Mouse (Mus musculus): ENCODE measurements around the gene Traf7.

Gene Traf7

DNA sequence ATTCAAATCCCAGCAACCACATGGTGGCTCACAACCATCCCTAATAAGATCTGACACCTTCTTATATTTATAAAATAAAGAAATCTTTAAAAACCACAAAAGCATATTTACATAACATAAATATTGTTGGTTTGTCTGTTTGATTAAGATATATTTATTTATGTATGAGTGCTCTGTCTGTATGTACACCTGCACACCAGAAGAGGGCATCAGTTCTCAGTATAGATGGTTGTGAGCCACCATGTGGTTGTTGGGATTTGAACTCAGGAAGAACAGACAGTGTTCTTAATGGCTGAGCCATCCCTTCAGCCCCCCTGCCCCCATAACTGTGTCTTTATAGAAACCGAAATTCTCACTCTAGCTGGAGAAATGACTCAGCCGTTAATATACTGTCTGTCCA is 17.5 kb upstream of the Traf7 start:
- no peak for DNase-seq (ENCODE audit: low spot score)

DNA sequence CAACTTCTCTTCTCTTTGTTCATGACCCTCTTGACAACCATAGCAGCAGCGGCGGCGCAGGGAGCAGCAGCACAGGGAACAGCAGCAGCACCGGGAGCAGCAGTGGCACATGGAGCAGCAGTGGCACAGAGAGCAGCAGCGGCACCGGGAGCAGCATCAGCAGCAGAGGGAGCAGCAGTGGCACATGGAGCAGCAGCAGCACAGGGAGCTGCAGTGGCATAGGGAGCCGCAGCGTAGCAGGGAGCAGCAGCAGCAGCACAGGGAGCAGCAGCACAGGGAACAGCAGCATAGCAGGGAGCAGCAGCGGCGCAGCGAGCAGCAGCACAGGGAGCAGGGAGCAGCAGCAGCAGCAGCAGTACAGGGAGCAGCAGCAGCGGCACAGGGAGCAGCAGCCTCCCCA is 16.9 kb upstream of the Traf7 start:
- DNase-seq (ENCODE audit: low spot score) = peak; percentile 23

DNA sequence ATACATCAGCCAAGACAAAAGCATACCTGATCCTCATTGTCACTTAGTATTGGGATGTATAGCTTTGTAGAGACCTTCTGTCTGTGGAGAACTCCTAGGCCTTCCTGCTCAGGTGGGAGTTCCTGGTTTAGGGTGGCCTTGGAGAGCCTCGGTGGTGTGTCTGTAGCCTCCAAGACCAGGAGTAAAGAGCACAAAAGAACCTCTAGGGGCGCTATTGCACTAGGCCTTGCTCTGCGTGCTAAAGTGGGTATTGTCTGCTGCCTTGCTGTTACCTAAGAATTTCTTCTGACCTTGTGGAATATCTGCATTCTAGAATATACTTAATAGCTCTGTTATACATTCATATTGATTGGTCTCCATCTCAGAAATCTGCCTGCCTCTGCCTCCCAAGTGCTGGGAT is 12.6 kb upstream of the Traf7 start:
- peak; percentile 87 for DNase-seq (ENCODE audit: low spot score)

DNA sequence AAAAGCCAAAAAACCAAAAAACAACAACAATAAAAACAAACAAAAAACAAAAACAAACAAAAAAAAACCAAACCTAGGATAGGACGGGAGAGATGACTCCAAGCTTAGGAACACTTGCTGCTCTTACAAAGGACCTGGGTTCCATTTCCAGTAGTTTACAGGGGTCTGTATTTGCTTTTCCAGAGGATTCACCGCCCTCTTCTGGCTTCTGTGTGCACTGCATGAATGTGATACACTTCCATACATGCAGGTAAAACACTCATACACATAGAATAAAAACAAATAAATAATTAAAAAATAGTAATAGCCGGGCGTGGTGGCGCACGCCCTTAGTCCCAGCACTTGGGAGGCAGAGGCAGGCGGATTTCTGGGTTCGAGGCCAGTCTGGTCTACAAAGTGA is 11.2 kb upstream of the Traf7 start:
- peak; percentile 75 for DNase-seq (ENCODE audit: low spot score)

DNA sequence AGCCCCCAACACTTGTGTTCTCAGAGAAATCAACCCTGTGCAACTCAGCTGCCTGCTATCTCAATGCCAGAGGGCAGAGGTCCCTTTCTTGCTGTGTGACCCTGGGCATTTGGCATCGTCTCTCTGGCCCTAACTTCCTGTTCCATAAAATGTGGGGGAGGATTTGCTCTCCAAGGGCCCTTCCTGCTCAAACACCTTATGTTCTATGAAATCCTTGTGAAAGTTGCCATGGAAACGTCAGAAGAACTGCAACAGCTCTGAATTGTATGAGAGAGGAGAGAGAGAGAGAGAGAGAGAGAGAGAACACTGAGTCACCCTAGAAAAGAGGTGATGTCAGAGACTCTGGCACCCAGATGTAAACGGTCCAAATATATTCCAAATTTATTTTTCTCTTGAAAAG is 9.8 kb upstream of the Traf7 start:
- DNase-seq (ENCODE audit: low spot score) = no peak

DNA sequence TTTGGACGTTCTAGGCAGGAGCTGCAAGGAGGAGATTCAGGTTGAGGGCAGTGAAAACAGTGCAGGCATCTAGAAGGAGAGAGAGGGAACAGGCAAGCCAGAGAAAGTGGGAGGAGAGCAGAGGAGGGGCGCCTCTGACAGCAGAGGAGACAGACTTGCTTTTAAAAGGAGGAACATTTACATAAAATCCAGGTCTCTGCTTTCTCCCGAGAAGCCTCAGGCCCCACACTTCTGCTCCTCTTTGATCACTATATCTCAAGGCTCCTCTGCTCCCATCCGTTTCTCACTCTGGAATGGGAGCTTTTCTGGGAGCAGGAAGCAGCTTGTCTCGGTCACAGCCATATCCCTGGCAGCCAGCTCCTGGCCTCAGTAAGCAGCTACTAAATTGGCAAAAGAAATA is 7.6 kb upstream of the Traf7 start:
- DNase-seq (ENCODE audit: low spot score) = no peak

DNA sequence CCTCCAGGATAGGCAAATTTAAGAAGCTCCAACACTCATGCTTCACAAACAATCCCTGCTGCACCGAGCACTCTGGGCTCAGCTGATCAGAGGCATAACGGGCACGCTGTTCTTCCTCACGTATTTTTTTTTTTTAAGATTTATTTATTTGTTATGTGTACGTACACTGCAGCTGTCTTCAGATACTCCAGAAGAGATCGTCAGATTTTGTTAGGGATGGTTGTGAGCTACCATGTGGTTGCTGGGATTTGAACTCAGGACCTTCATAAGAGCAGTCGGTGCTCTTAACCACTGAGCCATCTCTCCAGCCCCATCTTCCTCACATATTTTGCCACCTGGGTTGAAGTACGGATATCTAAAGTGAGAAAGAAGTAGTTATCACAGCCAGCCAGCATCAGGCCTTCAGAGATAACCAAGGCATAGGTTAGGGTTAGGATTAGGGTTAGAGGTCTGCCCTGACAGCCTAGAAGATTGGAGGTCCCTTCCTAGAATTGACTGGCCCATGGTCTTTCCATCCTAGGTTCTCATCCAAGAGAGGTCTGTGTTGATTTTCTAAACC is 6.5 kb upstream of the Traf7 start, which contains the start of gene Rab26:
Gene Rab26 (minus strand): TSS at position 51 of the 559 bp plus-strand sequence.
- no peak for DNase-seq (ENCODE audit: low spot score)

DNA sequence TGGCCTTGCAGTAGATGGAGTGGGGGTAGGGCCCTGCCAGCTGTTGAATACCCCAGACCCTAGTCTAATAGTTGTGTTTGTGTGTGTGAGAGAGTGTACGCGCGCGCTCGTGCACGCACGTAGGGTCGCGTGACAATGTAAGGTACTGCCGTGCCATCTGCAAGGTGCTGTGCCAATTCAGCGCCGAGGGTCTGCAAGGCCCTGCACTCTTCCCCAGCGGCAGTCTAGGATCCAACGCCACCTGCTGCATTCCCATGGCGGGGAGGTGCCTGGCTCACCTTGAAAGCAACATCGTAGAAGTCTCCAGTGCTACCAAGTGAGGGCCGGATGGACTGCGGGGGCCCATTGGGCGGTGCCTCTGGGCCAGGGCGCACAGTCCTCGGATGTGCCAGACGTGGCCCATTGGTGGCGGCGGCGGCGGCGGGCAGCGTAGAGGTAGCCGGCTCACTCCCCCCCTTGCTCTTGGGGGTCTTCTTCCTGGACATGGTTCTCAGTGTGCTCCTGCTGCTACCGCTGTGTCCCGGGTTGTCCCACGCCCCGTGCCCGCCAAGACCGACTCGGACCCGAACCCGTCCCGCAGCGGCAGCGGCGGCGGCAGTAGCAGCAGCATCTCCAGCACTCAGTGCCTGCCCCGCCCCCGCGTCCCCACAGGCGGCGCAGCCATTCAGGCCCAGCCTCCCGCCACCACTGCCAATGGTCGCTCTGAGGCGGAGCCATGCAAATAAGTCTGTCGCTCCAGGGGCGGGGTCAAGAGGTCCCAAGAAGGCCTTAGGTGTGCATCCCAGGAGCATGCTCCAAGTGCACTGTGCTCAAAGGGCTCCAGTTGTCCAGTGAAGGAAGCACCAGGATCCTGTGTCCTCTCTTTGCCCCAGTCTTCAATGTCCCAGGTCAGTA is 5.6 kb upstream of the Traf7 start:
- DNase-seq (ENCODE audit: low spot score) = peak; percentile 95

DNA sequence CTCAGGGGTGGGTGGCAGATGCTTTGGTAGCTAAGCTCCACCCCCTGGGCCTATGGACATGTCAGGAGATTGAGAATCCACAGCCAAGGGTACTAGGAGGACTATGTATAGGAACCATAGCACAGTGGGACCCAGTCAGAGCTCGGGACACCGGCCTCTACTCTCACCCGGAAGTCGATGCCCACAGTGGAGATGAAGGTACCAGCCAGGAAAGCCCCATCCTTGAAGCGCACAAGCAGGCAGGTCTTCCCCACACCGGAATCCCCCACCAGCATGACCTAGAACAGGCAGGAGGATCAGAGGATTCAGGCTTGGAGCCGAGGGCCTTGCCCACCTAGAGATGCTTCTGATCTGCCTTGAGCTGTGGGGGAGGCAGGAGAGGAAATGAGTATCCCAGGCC is 4.3 kb upstream of the Traf7 start:
- DNase-seq (ENCODE audit: low spot score) = no peak

DNA sequence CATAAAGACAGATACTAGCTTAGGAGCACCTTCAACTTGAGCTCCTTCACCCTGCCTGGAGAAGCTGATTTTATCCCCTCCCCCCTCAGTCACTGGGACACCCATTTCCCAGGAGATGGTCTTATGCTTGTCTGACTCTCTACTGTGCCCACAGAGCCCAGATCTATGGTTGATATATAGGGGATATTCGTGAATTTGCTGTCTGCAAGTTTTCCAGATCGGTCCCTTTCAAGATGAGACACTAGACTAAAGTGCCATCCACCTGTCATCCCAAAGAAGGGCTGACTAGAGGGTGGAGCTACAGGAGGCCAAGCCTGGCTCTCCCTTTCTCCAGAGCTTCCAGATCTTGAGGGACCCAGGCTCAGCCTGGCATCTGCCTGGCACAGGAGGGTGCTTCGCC is 3.3 kb upstream of the Traf7 start:
- no peak for DNase-seq (ENCODE audit: low spot score)

DNA sequence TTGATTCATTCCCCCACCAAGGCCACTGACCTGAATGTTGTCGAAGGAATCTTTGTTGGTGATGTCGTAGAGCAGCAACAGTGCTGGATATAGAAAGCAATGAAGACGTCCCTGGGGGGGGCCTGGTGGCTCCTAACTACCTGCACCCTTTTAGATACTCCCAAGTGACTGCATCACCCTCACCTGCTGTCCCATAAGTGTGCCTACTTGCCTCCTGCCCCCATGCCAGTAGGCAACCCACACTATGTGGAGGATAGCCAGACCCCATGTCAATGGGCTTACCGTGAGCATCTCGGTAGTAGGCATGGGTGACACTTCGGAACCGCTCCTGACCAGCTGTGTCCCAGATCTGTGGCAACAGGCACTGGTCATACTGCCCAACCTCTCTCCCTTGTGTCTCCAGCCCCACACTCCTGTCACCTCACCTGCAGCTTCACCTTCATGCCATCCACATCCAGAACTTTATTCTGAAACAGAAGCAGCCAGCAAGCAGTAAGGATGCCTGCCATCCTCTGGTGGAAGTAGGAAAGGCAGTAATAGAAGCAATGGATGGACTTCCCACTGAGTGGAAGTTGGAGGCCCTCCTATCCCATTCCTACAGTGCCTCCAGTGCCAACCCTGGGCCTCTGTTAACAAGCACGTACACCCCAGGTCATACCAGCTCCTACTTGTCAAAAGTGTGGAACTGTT is 2.8 kb upstream of the Traf7 start:
- DNase-seq (ENCODE audit: low spot score) = peak; percentile 29

DNA sequence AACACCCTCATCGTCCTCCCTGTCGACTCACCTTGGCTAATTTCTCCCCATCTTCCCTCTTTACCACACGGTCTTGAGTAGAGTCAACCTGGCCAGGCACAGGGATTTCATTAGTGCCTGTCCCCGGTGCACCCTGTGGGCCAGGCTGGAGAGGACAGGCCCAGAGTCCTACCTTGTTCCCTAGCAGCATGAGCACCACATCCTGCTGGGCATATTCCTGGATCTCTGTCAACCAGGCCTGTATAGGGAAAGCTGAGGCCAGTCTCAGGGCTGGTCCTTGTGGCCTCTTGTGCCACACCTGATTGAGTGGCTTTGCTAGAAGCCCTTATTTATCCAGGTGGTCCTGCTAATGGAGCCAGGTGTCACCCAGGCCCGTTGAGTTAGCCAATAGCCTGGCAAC is 2.1 kb upstream of the Traf7 start:
- no peak for DNase-seq (ENCODE audit: low spot score)

DNA sequence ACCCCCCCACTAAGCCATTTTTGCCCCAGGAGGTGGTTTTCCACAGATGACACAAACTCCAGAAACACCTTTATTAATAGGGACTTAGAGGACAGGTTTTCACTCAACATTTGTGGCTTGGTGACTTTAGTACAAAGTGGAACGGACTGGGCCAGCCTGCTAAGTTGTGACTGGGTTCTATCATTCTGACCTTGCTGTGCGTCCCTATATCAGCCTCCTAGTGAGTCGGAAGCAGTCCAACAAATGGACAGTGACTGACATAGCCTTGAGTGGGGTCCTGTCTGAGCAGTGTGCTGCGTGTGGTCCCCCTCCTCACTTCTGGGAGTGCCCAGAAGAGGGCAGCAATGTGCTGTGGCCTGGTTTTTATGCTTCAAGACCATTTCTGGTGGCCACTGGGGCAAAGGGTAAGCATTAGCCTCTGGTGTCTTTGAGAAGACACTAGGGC is 1.3 kb upstream of the Traf7 start:
- DNase-seq (ENCODE audit: low spot score) = peak; percentile 94

DNA sequence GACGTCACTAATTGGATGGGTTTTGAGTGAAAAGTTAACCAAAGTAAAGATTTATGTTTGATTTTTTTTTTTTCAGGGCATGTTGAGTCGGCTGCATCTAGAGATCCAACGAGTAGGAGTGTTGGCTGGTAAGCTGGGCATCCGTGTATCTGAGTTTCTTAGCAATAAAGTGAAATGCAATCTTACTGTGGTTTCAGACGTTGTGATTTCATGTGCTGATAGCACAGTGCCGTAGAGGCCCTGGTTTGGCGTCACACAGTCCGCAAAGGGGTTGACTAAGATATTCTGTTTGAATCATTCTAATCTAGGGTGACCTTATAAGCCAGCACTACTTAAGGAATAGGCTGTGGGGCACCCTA is 801 bp upstream of the Traf7 start:
- DNase-seq (ENCODE audit: low spot score) = no peak

DNA sequence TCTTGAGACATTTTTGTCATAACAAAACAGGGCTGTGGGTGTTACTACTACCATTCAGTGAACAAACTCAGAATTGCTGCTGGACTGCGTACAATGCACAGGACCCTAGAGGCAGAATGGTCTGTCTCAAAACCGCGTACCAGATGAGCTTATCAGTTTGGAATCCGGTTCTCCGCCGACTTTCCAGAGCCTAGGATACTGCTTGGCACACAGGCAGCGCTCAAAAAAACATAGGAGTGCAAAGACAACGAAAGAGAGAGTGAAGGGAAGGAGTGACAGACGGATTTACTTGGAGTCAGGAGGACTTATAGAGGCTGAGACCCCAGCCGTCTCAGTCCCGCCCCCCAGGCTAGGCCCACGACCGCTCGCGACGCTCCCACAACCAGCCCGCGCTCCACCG is 423 bp downstream of the Traf7 start:
- DNase-seq (ENCODE audit: low spot score) = peak; percentile 54

DNA sequence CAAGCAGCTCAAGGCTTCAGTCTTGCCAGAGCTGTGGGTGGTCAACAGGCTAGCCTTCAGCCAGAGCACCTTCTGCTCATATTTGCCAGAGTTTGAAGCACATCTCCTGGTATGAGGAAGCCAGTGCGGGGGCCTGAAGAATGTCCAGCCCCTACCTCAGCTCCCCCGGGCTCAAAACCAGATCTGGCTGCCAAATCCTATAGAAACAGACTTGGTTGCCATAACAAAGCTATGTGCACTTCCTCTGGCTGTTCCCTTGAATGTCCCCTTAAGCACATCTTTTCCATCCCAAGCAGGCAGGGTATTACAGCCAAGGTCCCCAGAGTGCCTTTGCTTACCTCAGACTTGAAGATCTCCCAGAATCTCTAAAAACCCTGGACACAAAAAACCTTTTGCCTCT is 3.0 kb downstream of the Traf7 start:
- no peak for DNase-seq (ENCODE audit: low spot score)

DNA sequence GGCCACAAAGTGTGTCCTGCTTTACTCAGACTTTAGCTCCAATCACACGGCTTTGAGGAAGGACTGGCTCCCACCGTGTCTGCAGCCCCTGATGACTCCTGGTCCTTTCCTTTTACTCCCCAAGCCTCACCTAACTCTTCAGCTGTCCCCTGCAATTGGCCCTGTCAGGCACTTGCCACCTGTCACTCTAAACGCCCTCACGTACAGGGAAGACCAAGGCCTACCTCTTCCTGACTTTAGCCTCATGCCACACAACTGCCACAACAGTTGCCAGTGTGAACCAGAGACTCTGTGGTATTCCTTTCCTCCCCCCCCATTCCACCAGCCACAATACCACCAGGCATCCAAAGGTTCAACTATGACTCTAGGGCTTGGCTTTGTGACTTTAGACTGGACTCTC is 7.3 kb downstream of the Traf7 start:
- DNase-seq (ENCODE audit: low spot score) = no peak

DNA sequence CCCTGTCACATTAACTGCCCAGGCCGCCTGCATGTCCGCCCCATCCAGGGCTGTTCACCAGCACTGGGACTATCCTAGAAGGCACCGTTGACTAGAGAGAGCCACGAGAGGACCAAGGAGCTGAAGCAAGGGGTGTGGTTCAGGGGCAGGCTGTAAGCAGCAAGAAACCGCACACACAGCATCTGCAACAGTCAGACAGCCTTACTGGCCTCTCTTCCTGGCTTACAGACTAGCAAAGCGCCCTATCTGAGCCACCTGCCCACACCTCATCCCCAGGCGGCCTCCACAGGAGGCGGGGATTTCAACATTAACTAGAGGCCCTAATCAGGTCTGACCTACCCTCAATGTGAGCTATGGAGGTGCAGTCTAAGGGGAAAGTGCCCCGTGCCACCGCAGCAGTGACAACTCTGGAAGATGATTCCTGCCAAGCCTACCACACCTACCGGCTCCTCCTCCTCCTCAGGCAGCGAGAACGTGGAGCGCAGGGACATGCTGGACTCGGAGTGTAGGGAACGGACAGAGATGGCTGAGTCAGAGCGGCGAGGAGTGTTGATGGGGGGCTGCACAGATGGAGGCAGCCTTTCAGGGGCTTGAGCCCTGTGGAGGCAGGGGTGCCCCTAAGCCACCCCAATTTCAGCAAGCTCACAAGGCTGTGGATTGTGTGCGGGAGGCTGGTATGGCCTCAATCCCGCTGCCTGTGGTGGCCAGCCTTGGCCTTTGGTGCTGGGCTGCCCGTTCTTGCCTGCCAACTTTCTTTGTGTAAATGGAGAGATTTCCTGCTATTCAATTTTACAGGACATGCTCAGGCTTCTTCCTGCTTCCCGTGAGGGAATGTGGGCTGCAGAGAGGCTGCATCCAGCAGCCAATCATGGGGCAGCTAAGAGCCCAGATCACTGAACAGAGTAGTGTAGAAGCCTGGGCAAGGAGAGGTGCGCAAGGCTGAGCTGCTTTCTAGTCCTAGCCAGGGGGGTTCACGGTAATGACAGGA is 13.2 kb downstream of the Traf7 start:
- no peak for DNase-seq (ENCODE audit: low spot score)

DNA sequence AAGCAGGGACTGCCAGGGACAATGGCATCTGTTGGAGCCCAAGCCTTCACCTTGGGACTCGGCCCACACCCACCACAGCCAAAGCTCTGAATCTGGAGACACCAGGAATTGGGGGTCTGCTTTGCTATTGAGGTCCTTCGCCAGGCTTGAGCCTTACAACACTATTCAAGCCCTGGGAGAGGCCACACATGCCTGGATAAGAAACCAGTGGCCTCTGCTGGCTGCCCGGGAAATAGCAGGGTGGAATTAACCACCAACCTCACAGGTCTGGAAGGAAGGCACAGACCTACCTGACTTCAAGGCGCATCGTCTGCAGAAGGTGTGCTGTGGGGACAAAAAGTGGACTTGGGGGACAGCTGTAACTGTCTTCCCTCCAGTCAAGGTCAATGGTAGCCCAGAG is 14.1 kb downstream of the Traf7 start:
- peak; percentile 67 for DNase-seq (ENCODE audit: low spot score)

DNA sequence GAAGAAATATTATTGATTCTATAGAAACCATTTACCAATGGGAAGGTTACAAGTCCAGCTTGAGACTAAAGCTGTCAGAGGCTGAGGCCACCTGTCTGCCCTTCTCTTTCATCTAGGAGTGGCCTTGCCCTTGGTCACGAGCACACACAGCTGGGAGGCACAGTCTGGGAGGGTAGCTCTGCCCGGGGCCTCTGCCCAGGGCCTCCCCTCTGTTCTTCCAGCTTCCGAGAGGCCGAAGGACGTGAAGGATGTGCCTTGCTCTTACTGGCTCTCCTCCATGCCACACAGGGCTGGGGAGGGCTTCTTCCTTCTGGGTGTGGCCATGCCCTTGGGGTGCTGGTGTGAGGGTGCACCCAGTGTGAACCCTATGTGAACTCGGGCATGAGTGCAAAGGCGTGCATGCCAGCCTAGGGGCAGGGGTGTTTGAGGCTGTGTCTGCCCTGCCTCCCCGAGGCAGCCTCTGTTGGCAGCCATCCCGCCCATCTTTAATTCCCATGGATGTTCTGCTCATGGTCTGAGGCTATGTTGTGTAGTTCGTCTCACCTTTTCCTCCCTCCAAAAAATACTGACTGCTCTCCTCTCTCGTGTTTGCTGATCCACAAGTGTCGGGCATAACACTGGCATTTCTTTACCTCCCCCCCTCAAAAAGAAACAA is 19.8 kb downstream of the Traf7 start:
- DNase-seq (ENCODE audit: low spot score) = no peak

DNA sequence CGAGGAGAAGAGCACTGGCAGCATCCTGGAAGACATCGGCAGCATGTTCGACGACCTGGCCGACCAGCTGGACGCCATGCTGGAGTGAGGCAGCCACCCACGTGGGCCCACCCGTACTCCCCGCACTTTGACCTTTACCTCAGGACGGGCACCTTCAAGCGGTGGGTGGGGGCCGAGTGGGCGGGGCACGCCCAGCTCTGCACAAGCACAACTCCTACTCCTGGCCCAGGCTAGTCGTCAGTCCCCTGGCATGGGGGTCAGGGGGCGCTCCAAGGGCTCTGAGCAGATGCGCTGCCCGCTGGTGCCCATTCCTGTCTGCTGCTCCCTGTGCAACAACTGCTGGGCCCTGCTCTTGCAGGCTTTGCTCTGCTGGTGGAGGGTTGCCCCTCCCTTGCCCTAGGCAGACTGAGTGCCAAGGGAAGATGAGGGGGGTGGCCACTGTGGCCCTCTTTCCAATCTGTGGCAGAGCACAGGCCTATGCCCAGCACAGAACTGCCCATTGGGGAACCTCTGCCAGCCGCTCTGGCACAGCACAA is 20.5 kb downstream of the Traf7 start:
- DNase-seq (ENCODE audit: low spot score) = no peak

All from embryo, embryonic 10.5 days (tissue).